Mouse (Mus musculus) embryonic fibroblast, embryonic 13.5 days (primary cell): ENCODE measurements around the gene Lxn. TPM values are rescaled to one million over a fixed set of nuclear protein-coding genes. Genes with fewer than 3 reads are reported as not detected.

Source experiments
- H3K27ac ChIP-seq: 2 replicates; pipeline ENCODE4 v1.5.1; 2012; ENCODE audit warnings: low read length, control low read depth, inconsistent platforms; ENCODE audit not compliant: insufficient read depth
- H3K4me1 ChIP-seq: 2 replicates; pipeline ENCODE4 v1.6.1; 2011; ENCODE audit warnings: low read length; ENCODE audit not compliant: control insufficient read depth, insufficient read depth
- H3K4me3 ChIP-seq: 2 replicates; pipeline ENCODE4 v1.5.1; 2011; ENCODE audit warnings: mild to moderate bottlenecking, control low read depth, low read length; ENCODE audit not compliant: insufficient read depth
- CTCF ChIP-seq: IDR thresholded peaks from 2 replicates; pipeline ENCODE4 v1.5.1; 2011; ENCODE audit warnings: mild to moderate bottlenecking, control low read depth, low read length, moderate library complexity, borderline replicate concordance; ENCODE audit not compliant: insufficient read depth
- POLR2A ChIP-seq: IDR thresholded peaks from 2 replicates; pipeline ENCODE4 v1.6.1; 2011; ENCODE audit warnings: low read depth, mild to moderate bottlenecking, control low read depth, low read length, moderate library complexity
- polyA plus RNA-seq: library from polyadenylated mRNA; stranded (reverse); fragments of >200 nt; gene quantifications from 2 replicates; pipeline ENCODE4 v1.2.4, GENCODE M21; 2011; ENCODE audit warnings: low read depth; ENCODE audit not compliant: missing spikeins, insufficient read length

Lxn gene
- polyA plus RNA-seq, 1 experiment = 98.5 TPM

- H3K27ac ChIP-seq = no peak overlapping the region
- no peak overlapping the region for H3K4me3 ChIP-seq
- H3K4me1 ChIP-seq = no peaks in the 10 kb centered on the region
- TF ChIP-seq CTCF (no peak), POLR2A (no peak)
These were observed 29.4 kb upstream of the Lxn start for GRCm38 (mm10) chr3:67493132-67493531.

- H3K27ac ChIP-seq = no peak overlapping the region
- TF ChIP-seq POLR2A = no peak
- no peak for TF ChIP-seq CTCF
- H3K4me3 ChIP-seq = no peak overlapping the region
- no peaks in the 10 kb centered on the region for H3K4me1 ChIP-seq
These were observed 28.6 kb upstream of the Lxn start for GRCm38 (mm10) chr3:67492086-67492869.

DNA sequence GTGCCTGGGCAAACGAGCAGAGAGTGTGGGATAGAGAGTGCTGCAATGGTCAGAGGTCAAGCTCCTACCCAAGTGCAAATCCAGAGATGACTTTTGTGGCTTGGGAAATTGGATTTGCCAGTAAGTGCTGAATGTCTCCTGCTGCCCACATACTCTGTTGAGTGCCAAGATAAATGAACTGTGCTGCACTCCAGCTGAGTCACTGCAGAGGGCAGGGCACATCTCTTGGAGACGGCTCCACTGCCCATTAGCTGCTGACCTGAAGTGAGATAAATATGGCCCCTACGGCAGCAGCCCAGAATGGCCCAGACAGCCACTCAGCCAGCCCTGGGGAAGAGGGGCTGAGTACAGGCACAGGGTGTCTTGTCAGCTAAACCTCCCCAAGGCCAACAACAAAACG lies 26.4 kb upstream of the Lxn start:
- H3K4me1 ChIP-seq = no peaks in the 10 kb centered on the region
- H3K4me3 ChIP-seq = no peak overlapping the region
- H3K27ac ChIP-seq = peak overlapping the region; percentile 53; the same call in 1 of the 2 replicates
- TF ChIP-seq CTCF (no peak), POLR2A (no peak)

DNA sequence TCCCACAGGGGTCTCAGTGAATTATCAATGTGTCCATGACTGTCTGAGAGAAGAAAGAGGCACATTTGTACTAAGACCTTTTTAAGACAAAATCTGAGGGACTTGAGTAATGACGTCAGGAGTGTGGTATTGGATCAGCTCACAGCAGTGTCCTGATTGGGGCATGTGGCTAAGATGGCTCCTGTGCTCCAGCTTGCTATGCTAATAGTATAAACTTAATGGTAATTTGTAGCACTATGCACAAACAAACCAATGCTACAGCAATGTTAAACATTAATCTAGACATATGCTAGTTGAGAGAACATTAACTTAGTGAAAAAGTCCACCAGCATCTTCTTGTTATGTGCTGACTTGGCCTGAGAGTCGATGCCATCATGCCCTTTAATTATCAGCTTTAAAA lies 21.5 kb upstream of the Lxn start:
- Histone ChIP-seq H3K4me1 (no peaks in the 10 kb centered on the region), H3K27ac (no peak overlapping the region), H3K4me3 (no peak overlapping the region)
- TF ChIP-seq CTCF (no peak), POLR2A (no peak)

- Histone ChIP-seq H3K27ac (no peak overlapping the region), H3K4me3 (no peak overlapping the region), H3K4me1 (no peaks in the 10 kb centered on the region)
- TF ChIP-seq POLR2A (no peak), CTCF (no peak)
These were observed 18.7 kb upstream of the Lxn start for GRCm38 (mm10) chr3:67482400-67482799.

DNA sequence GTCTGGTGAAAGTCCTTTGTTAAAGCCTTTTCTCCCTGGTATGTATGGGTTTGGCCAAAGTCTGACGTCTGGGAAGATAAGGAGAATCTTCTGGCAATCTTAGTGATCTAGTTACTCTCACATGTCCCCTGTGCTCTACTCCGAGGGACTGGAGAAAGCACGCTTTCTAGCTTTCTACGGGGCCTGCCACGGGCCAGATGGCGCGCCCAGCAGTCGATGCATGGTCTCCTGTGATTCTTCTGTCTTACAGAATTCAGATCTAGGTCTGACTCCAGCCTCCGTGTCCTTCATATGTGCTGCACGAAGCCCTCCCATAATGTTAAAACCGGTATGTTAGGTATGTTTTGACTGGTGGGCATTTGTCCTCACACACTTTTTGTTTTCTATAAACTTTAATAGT lies 16.1 kb upstream of the Lxn start:
- H3K4me3 ChIP-seq = no peak overlapping the region
- H3K27ac ChIP-seq = no peak overlapping the region
- no peak for TF ChIP-seq CTCF
- TF ChIP-seq POLR2A = no peak
- H3K4me1 ChIP-seq = no peaks in the 10 kb centered on the region

GRCm38 (mm10) chr3:67473438-67473837 lies 9.7 kb upstream of the Lxn start:
- Histone ChIP-seq H3K27ac (peak overlapping the region; percentile 22; the same call in 1 of the 2 replicates), H3K4me3 (no peak overlapping the region), H3K4me1 (no peaks in the 10 kb centered on the region)
- no peak for TF ChIP-seq CTCF
- TF ChIP-seq POLR2A = no peak

DNA sequence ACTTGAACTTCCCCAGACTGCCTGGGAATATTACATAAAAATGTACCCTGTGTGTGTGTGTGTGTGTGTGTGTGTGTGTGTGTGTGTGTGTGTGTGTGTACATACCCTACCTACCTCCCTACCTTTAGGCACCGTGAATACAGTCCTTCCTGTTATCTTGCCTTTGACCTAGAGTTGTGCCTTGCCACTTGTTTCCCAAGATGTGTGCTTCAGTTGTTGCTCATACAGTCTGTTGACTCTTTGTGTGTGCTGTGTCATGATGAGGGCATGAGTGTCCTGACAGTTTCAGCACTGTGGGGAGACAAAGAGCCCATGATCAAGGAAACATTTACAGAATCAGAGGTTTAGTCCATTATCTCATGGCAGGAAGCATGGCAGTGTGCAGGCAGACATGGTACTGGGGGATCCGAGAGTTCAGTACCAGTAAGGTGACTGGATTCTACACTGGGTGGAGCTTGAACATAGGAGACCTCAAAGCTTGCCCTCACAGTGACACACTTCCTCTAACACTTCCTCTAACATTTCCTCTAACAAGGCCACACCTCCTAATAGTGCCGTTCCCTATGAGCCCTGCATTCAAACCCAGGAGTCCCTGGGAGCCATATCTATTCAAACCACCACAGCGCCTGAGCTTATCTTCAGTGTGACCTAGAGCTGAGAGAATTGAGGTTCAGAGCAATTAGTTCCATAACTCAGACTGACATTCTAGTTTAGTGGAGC lies 7.8 kb upstream of the Lxn start:
- TF ChIP-seq CTCF (no peak), POLR2A (no peak)
- H3K4me3 ChIP-seq = no peak overlapping the region
- H3K4me1 ChIP-seq = no peaks in the 10 kb centered on the region
- no peak overlapping the region for H3K27ac ChIP-seq

GRCm38 (mm10) chr3:67467281-67467680 lies 3.6 kb upstream of the Lxn start:
- Histone ChIP-seq H3K4me1 (no peaks in the 10 kb centered on the region), H3K27ac (no peak overlapping the region), H3K4me3 (no peak overlapping the region)
- TF ChIP-seq POLR2A = no peak
- no peak for TF ChIP-seq CTCF

DNA sequence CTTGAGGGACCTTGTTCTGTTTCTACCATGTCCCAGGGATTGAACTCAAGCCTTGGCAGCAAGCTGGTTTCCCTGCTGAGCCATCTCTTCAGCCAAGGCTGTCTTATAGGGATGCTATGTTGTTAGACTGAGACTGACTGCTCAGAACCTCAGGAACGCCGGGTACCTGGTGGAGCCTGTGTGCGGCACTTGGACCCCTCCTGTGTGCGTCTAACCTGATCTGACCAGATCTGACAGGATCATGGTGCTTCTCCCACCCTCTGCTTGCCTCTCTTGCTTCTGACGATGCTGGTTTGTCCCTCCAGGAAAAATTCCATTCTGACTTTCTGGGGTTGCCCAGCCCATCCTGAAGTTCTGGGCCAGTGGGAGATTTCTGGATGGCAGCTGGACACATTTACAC lies 2.9 kb upstream of the Lxn start:
- Histone ChIP-seq H3K27ac (no peak overlapping the region), H3K4me3 (no peak overlapping the region), H3K4me1 (no peaks in the 10 kb centered on the region)
- TF ChIP-seq CTCF (no peak), POLR2A (no peak)
